Mouse (Mus musculus) retina, embryonic 14.5 days (tissue): ENCODE data around the gene Btbd18.

Experiments used
- DNase-seq: peaks from one replicate; pipeline ENCODE4 v3.0.0-alpha.2; 2015; ENCODE audit warnings: low spot score

Gene Btbd18

GRCm38 (mm10) chr2:84647051-84647568 is 11.8 kb upstream of the Btbd18 start:
- no peak for DNase-seq

GRCm38 (mm10) chr2:84648369-84648768 is 10.5 kb upstream of the Btbd18 start:
- no peak for DNase-seq

- DNase-seq = no peak
Measured at GRCm38 (mm10) chr2:84649674-84650073, 9.2 kb upstream of the Btbd18 start.

GRCm38 (mm10) chr2:84650464-84651195 is 8.2 kb upstream of the Btbd18 start, which contains the start of gene Ctnnd1:
Gene Ctnnd1 (minus strand): TSS chr2:84650765.
- peak; percentile 90 for DNase-seq

- DNase-seq = no peak
Measured at GRCm38 (mm10) chr2:84653354-84653753, 5.5 kb upstream of the Btbd18 start.

GRCm38 (mm10) chr2:84655864-84656263 is 3.0 kb upstream of the Btbd18 start:
- DNase-seq = no peak

GRCm38 (mm10) chr2:84660253-84660652 is 1.4 kb downstream of the Btbd18 start:
- DNase-seq = peak; percentile 51

- DNase-seq = peak; percentile 69
Measured at GRCm38 (mm10) chr2:84662866-84663265, 4.0 kb downstream of the Btbd18 start.

GRCm38 (mm10) chr2:84666081-84666480 is 7.2 kb downstream of the Btbd18 start:
- DNase-seq = no peak

- DNase-seq = no peak
Measured at GRCm38 (mm10) chr2:84669828-84670568, 11.1 kb downstream of the Btbd18 start.

- DNase-seq = peak; percentile 94
Measured at GRCm38 (mm10) chr2:84670569-84670933, 11.7 kb downstream of the Btbd18 start, which contains the start of gene Selenoh. Gene Selenoh (minus strand): TSS chr2:84670770.

GRCm38 (mm10) chr2:84671535-84671934 is 12.7 kb downstream of the Btbd18 start:
- peak; percentile 25 for DNase-seq

- DNase-seq = peak; percentile 55
Measured at GRCm38 (mm10) chr2:84677270-84677967, 18.5 kb downstream of the Btbd18 start.

- DNase-seq = peak; percentile 100
Measured at GRCm38 (mm10) chr2:84677968-84678880, 19.3 kb downstream of the Btbd18 start, which contains the start of the genes Gm28635 and Med19. Gene Gm28635 (minus strand): TSS chr2:84678041. Gene Med19 (plus strand): TSS chr2:84678402.

GRCm38 (mm10) chr2:84679016-84679415 is 20.1 kb downstream of the Btbd18 start, which contains the start of gene Tmx2:
Gene Tmx2 (minus strand): TSS chr2:84679140.
- DNase-seq = no peak

- no peak for DNase-seq
Measured at GRCm38 (mm10) chr2:84682605-84683183, 23.8 kb downstream of the Btbd18 start.

- no peak for DNase-seq
Measured at GRCm38 (mm10) chr2:84688080-84688844, 29.4 kb downstream of the Btbd18 start.

- no peak for DNase-seq
Measured at GRCm38 (mm10) chr2:84690050-84690449, 31.2 kb downstream of the Btbd18 start.

- DNase-seq = no peak
Measured at GRCm38 (mm10) chr2:84695007-84695695, 36.3 kb downstream of the Btbd18 start.
